Mouse (Mus musculus): ENCODE results near the gene Gata5.

DNA sequence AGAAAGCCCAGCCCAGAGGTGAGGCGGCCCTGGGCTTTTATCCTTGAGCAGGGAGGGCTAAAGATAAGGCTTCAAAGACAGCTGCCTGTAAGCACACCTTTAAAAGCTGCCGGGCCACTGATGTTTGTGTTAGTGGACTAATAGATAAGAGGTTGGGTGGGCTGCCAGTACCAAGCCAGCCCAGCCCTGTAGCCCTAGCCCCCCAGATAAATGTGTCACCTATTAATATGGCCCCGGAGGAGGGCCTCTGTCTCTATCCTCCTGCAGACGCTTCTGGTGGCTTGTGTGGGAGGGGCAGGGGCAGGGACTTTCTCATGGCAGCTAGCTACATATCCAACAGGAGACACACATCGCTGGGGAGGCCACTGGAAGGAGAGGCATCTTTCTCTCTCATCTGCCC, 33.7 kb downstream of the Gata5 start:
- no peak for TF ChIP-seq CTCF (IDR thresholded peaks at IDR 0.05; ENCODE audit: control insufficient read depth, insufficient read depth, insufficient replicate concordance, low read depth, low read length)
- no peak for TF ChIP-seq POLR2A (IDR thresholded peaks at IDR 0.05; ENCODE audit: control insufficient read depth, low read depth, low read length)

Data from testis, adult 2 months (tissue).